Mouse (Mus musculus) lung, postnatal 0 days (tissue): Measurements from ENCODE around the gene Ltb. TPM values are rescaled to one million over a fixed set of nuclear protein-coding genes. Genes with fewer than 3 reads are reported as not detected.

Source experiments
- ATAC-seq: fragments of 200-750 bp; cut with Nextera tagmentation; 2 replicates; pipeline ENCODE4 v1.8.0; 2017; ENCODE audit warnings: moderate library complexity
- DNase-seq: peaks from one replicate; pipeline ENCODE4 v3.0.0-alpha.2; 2016; ENCODE audit warnings: low spot score
- H3K27ac ChIP-seq: fragments of 300-500 bp; sonication (generic); 2 replicates; pipeline ENCODE4 v1.5.1; 2014; ENCODE audit warnings: antibody characterized with exemption, mild to moderate bottlenecking, low read length, mixed read lengths
- H3K27me3 ChIP-seq: fragments of 300-500 bp; sonication (generic); replicated peaks from 2 replicates; pipeline ENCODE4 v1.6.1; 2014; ENCODE audit warnings: low read length, mixed read lengths; ENCODE audit not compliant: insufficient read depth
- H3K36me3 ChIP-seq: fragments of 300-500 bp; sonication (generic); 2 replicates; pipeline ENCODE4 v1.6.1; 2014; ENCODE audit warnings: low read length, mixed read lengths; ENCODE audit not compliant: insufficient read depth
- H3K4me1 ChIP-seq: fragments of 300-500 bp; sonication (generic); 2 replicates; pipeline ENCODE4 v1.6.1; 2014; ENCODE audit warnings: antibody characterized with exemption, low read depth, low read length, mixed read lengths; ENCODE audit not compliant: insufficient read depth
- H3K4me2 ChIP-seq: fragments of 300-500 bp; sonication (generic); replicated peaks from 2 replicates; pipeline ENCODE4 v1.6.1; 2014; ENCODE audit warnings: low read depth, mild to moderate bottlenecking, low read length, moderate library complexity, mixed read lengths
- H3K4me3 ChIP-seq: fragments of 300-500 bp; sonication (generic); 2 replicates; pipeline ENCODE4 v1.5.1; 2014; ENCODE audit warnings: low read depth, low read length
- H3K9ac ChIP-seq: fragments of 300-500 bp; sonication (generic); replicated peaks from 2 replicates; pipeline ENCODE4 v1.6.1; 2014; ENCODE audit warnings: low read depth, mild to moderate bottlenecking
- H3K9me3 ChIP-seq: fragments of 300-500 bp; sonication (generic); 2 replicates; pipeline ENCODE4 v1.6.1; 2016; ENCODE audit warnings: low read length, mixed read lengths
- CTCF ChIP-seq: IDR thresholded peaks from 2 replicates; pipeline ENCODE4 v1.5.1; 2016; ENCODE audit warnings: antibody characterized with exemption, mild to moderate bottlenecking
- EP300 ChIP-seq: IDR thresholded peaks from 2 replicates; pipeline ENCODE4 v1.6.1; 2016; ENCODE audit warnings: antibody characterized with exemption, mild to moderate bottlenecking, control low read depth
- WGBS: fragments of 180-500 bp; shearing (Covaris S2); extraction: QIAGEN DNeasy Blood & Tissue Kit; methylation state at CpG from one replicate; pipeline ENCODE4 v1.1.7; 2014; 5-methylcytosine and 5-hydroxymethylcytosine counted together
- polyA plus RNA-seq: library from polyadenylated mRNA; unstranded; fragments of >200 nt; fragmentation: Nextera tagmentation; extraction: Ambion mirVana; gene quantifications from 2 replicates; pipeline ENCODE4 v1.2.1, GENCODE M21; 2015

Ltb gene
- polyA plus RNA-seq, 1 experiment from 2014 or later = 2.3 TPM

- Histone ChIP-seq H3K4me1 (peaks cover 4% of the 10 kb centered on the region; the same call in 1 of the 2 replicates), H3K4me3 (peak overlapping the region; percentile 45), H3K9me3 (no peaks in the 10 kb centered on the region), H3K27ac (no peak overlapping the region), H3K4me2 (peak overlapping the region; percentile 75), H3K36me3 (no peaks in the 10 kb centered on the region), H3K27me3 (no peaks in the 10 kb centered on the region; the same call in 1 of the 2 replicates), H3K9ac (no peak overlapping the region)
- ATAC-seq (peak; percentile 29; the same call in 1 of the 2 replicates), DNase-seq (no peak)
- WGBS = 26% methylated on average over 9 of the region's 9 CpGs
- TF ChIP-seq CTCF (no peak), EP300 (no peak)
Observed at GRCm38 (mm10) chr17:35196321-35196641, 2.0 kb downstream of the Ltb start.

GRCm38 (mm10) chr17:35197126-35197525, 2.9 kb downstream of the Ltb start:
- H3K27ac ChIP-seq = no peak overlapping the region
- H3K9ac ChIP-seq = no peak overlapping the region
- ATAC-seq = no peak
- H3K36me3 ChIP-seq = no peaks in the 10 kb centered on the region
- TF ChIP-seq CTCF (no peak), EP300 (no peak)
- no peak overlapping the region for H3K4me3 ChIP-seq
- no peak for DNase-seq
- H3K9me3 ChIP-seq = no peaks in the 10 kb centered on the region
- peaks cover 4% of the 10 kb centered on the region; the same call in 1 of the 2 replicates for H3K4me1 ChIP-seq
- WGBS = 56% methylated on average over 5 of the region's 6 CpGs
- no peak overlapping the region for H3K4me2 ChIP-seq
- H3K27me3 ChIP-seq = peaks cover 3% of the 10 kb centered on the region; the same call in 1 of the 2 replicates

GRCm38 (mm10) chr17:35198029-35198428, 3.8 kb downstream of the Ltb start:
- Histone ChIP-seq H3K4me3 (no peak overlapping the region), H3K36me3 (no peaks in the 10 kb centered on the region), H3K27ac (no peak overlapping the region), H3K4me1 (peaks cover 4% of the 10 kb centered on the region; the same call in 1 of the 2 replicates), H3K9ac (no peak overlapping the region), H3K9me3 (no peaks in the 10 kb centered on the region), H3K27me3 (peaks cover 3% of the 10 kb centered on the region; the same call in 1 of the 2 replicates), H3K4me2 (no peak overlapping the region)
- no peak for ATAC-seq
- WGBS = 50% methylated on average over 7 of the region's 7 CpGs
- TF ChIP-seq CTCF (no peak), EP300 (no peak)
- no peak for DNase-seq

GRCm38 (mm10) chr17:35198946-35199345, 4.7 kb downstream of the Ltb start:
- no peak overlapping the region for H3K4me3 ChIP-seq
- no peak overlapping the region for H3K4me2 ChIP-seq
- WGBS = 37% methylated on average over 8 of the region's 8 CpGs
- H3K4me1 ChIP-seq = peaks cover 4% of the 10 kb centered on the region; the same call in 1 of the 2 replicates
- ATAC-seq = no peak
- H3K27me3 ChIP-seq = peaks cover 3% of the 10 kb centered on the region; the same call in 1 of the 2 replicates
- H3K9ac ChIP-seq = no peak overlapping the region
- no peaks in the 10 kb centered on the region for H3K36me3 ChIP-seq
- DNase-seq = no peak
- no peak overlapping the region for H3K27ac ChIP-seq
- TF ChIP-seq EP300 = no peak
- no peak for TF ChIP-seq CTCF
- no peaks in the 10 kb centered on the region for H3K9me3 ChIP-seq

GRCm38 (mm10) chr17:35200398-35200797, 6.2 kb downstream of the Ltb start:
- H3K36me3 ChIP-seq = no peaks in the 10 kb centered on the region
- H3K9me3 ChIP-seq = no peaks in the 10 kb centered on the region
- ATAC-seq (peak; percentile 33; the same call in 1 of the 2 replicates), DNase-seq (peak; percentile 61)
- H3K4me3 ChIP-seq = no peak overlapping the region
- no peaks in the 10 kb centered on the region for H3K4me1 ChIP-seq
- no peak overlapping the region for H3K4me2 ChIP-seq
- 77% methylated on average over 11 of the region's 11 CpGs for WGBS
- H3K9ac ChIP-seq = no peak overlapping the region
- H3K27ac ChIP-seq = no peak overlapping the region
- TF ChIP-seq CTCF (no peak), EP300 (no peak)
- peaks cover 3% of the 10 kb centered on the region; the same call in 1 of the 2 replicates for H3K27me3 ChIP-seq

GRCm38 (mm10) chr17:35201128-35201527, 6.9 kb downstream of the Ltb start:
- Histone ChIP-seq H3K4me2 (no peak overlapping the region), H3K4me1 (no peaks in the 10 kb centered on the region), H3K4me3 (no peak overlapping the region), H3K9ac (no peak overlapping the region), H3K9me3 (no peaks in the 10 kb centered on the region), H3K27me3 (0 out of 2 replicates have a peak, but pooled peaks cover 3% of the 10 kb centered on the region), H3K36me3 (no peaks in the 10 kb centered on the region), H3K27ac (no peak overlapping the region)
- TF ChIP-seq EP300 = no peak
- no peak for TF ChIP-seq CTCF
- DNase-seq (no peak), ATAC-seq (no peak)
- 51% methylated on average over 11 of the region's 11 CpGs for WGBS

GRCm38 (mm10) chr17:35201787-35202186, 7.5 kb downstream of the Ltb start, which contains the start of gene Tnf:
TSS of gene Tnf (minus strand) at chr17:35202007.
- Histone ChIP-seq H3K27me3 (0 out of 2 replicates have a peak, but pooled peaks cover 3% of the 10 kb centered on the region), H3K9ac (no peak within 1 kb of the TSS), H3K4me3 (no peak within 1 kb of the TSS), H3K9me3 (no peaks in the 10 kb centered on the region), H3K4me2 (0 out of 2 replicates have a peak within 1 kb of the TSS, but pooled peaks have one; percentile 3), H3K4me1 (no peaks in the 10 kb centered on the region), H3K36me3 (no peaks in the 10 kb centered on the region), H3K27ac (no peak within 1 kb of the TSS)
- peak; percentile 50 for DNase-seq
- 30% methylated on average over 13 of the region's 13 CpGs for WGBS
- TF ChIP-seq CTCF (no peak), EP300 (no peak)
- ATAC-seq = peak; percentile 26; the same call in 1 of the 2 replicates
